Mouse (Mus musculus): ENCODE measurements around the gene Nrsn2. TPM values are rescaled to one million over a fixed set of nuclear protein-coding genes. Genes with fewer than 3 reads are reported as not detected.
A peak's percentile ranks its signal among the peaks of the same experiment; 100 is the strongest.

Nrsn2 gene
- polyA plus RNA-seq, 1 experiment from 2014 or later, result 4.2 TPM

DNA sequence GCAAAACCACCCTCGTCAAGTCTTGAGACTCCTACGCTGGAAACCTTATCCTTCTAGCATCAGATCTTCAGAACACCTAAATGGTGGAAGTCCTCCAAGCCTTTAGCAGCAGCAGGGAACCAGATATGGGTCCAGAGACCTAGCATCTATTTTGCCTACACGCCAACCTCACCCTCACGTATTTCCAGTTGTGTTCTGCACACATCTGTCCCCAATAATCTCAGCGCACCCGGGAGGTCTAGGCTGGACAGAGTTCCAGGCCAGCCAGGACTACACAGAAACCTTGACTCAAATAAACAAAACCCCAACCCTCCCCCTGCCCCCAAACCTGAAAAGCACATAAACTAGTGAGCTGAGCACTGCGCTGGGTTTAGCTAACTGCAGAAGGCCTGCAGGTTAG lies 35.0 kb upstream of the Nrsn2 start:
- H3K4me1 ChIP-seq (ENCODE audit: control insufficient read depth, insufficient read depth, low read length), result peaks cover 7% of the 10 kb centered on the region

GRCm38 (mm10) chr2:152410971-152411371 lies 34.5 kb upstream of the Nrsn2 start:
- H3K9me3 ChIP-seq (replicated peaks; ENCODE audit: control insufficient read depth, low read length), result no peaks in the 10 kb centered on the region; the same call in 1 of the 2 replicates
- WGBS, result 2% methylated on average over 15 of the region's 15 CpGs
- H3K4me1 ChIP-seq (ENCODE audit: control insufficient read depth, insufficient read depth, low read length), result peaks cover 8% of the 10 kb centered on the region
- peak overlapping the region; percentile 95 for H3K27ac ChIP-seq (replicated peaks; ENCODE audit: low read depth, low read length)
- ATAC-seq (replicated peaks; ENCODE audit: insufficient number of reproducible peaks, low FRiP score, low TSS enrichment, low read depth) (peak; percentile 77), DNase-seq (ENCODE audit: low spot score) (peak; percentile 98)
- no peaks in the 10 kb centered on the region for H3K36me3 ChIP-seq (replicated peaks; ENCODE audit: control insufficient read depth, insufficient read depth, low read depth, low read length)
- peak overlapping the region; percentile 93 for H3K4me3 ChIP-seq (ENCODE audit: low read depth, low read length)
- H3K4me2 ChIP-seq (ENCODE audit: low read depth, low read length), result peak overlapping the region; percentile 90
- peak overlapping the region; percentile 14 for H3K9ac ChIP-seq (replicated peaks; ENCODE audit: low read length)
- H3K27me3 ChIP-seq (ENCODE audit: control insufficient read depth, insufficient read depth, low read length), result no peaks in the 10 kb centered on the region

More for the DNA sequence above, 35.0 kb upstream of the Nrsn2 start:
- WGBS, result 2% methylated on average over 7 of the region's 7 CpGs
- DNase-seq (ENCODE audit: low spot score), result peak; percentile 69
- peak; percentile 11; the same call in 1 of the 2 replicates for ATAC-seq (replicated peaks; ENCODE audit: insufficient number of reproducible peaks, low FRiP score, low TSS enrichment, low read depth)
- Histone ChIP-seq H3K27me3 (ENCODE audit: control insufficient read depth, insufficient read depth, low read length) (no peaks in the 10 kb centered on the region), H3K4me2 (ENCODE audit: low read depth, low read length) (peak overlapping the region; percentile 90), H3K27ac (replicated peaks; ENCODE audit: low read depth, low read length) (peak overlapping the region; percentile 95), H3K36me3 (replicated peaks; ENCODE audit: control insufficient read depth, insufficient read depth, low read depth, low read length) (no peaks in the 10 kb centered on the region), H3K4me3 (ENCODE audit: low read depth, low read length) (peak overlapping the region; percentile 93), H3K9me3 (replicated peaks; ENCODE audit: control insufficient read depth, low read length) (no peaks in the 10 kb centered on the region; the same call in 1 of the 2 replicates), H3K9ac (replicated peaks; ENCODE audit: low read length) (peak overlapping the region; percentile 60)

DNA sequence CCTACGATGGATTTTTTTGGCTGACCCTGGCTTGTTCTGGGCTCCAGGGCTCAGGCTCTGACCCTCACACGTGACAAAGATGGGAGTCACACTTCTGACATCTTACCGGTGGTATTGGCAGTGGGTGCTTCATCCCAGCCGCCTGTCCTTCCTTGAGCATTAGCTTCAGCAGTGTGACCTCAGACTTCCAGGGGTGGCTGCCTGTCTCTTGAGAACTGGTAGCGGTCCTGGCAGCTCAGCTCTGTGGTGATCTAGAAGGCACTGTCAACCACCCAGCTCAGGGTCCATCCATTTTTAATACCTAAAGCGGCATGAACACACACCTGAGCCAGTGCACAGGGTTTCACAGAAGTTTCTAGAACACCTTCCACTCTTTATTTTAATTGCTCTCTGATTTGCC lies 33.3 kb upstream of the Nrsn2 start:
- WGBS, result 69% methylated on average over 6 of the region's 6 CpGs
- H3K9me3 ChIP-seq (replicated peaks; ENCODE audit: control insufficient read depth, low read length), result no peaks in the 10 kb centered on the region
- peaks cover 8% of the 10 kb centered on the region for H3K4me1 ChIP-seq (ENCODE audit: control insufficient read depth, insufficient read depth, low read length)
- no peaks in the 10 kb centered on the region for H3K36me3 ChIP-seq (replicated peaks; ENCODE audit: control insufficient read depth, insufficient read depth, low read depth, low read length)
- H3K9ac ChIP-seq (replicated peaks; ENCODE audit: low read length), result no peak overlapping the region
- DNase-seq (ENCODE audit: low spot score), result no peak
- H3K4me3 ChIP-seq (ENCODE audit: low read depth, low read length), result no peak overlapping the region
- ATAC-seq (replicated peaks; ENCODE audit: insufficient number of reproducible peaks, low FRiP score, low TSS enrichment, low read depth), result no peak
- peak overlapping the region; percentile 95 for H3K27ac ChIP-seq (replicated peaks; ENCODE audit: low read depth, low read length)
- no peak overlapping the region for H3K4me2 ChIP-seq (ENCODE audit: low read depth, low read length)
- no peaks in the 10 kb centered on the region for H3K27me3 ChIP-seq (ENCODE audit: control insufficient read depth, insufficient read depth, low read length)

DNA sequence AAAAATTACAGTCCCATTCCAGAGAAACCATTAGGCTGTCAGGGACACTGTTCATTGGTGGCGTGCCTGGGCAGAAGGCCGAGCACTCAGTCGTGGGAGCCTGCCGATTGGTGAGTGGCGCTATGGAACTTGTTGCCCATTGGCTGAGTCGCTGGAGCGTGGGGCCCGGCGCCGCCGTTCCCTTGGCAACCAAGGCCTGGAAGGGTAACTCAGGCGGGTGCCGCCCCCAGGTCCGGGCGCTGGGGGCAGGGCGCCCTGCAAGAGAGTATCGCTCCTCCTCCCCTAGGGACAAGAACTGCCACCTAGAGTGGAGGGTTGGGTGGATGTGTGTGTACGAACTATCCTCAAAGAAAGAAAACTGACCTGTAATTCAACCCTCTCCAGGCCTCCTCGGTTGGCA lies 29.7 kb upstream of the Nrsn2 start:
- Histone ChIP-seq H3K9me3 (replicated peaks; ENCODE audit: control insufficient read depth, low read length) (no peaks in the 10 kb centered on the region), H3K4me2 (ENCODE audit: low read depth, low read length) (peak overlapping the region; percentile 48), H3K36me3 (replicated peaks; ENCODE audit: control insufficient read depth, insufficient read depth, low read depth, low read length) (no peaks in the 10 kb centered on the region), H3K4me1 (ENCODE audit: control insufficient read depth, insufficient read depth, low read length) (peaks cover 8% of the 10 kb centered on the region), H3K4me3 (ENCODE audit: low read depth, low read length) (peak overlapping the region; percentile 33), H3K27ac (replicated peaks; ENCODE audit: low read depth, low read length) (peak overlapping the region; percentile 16; the same call in 1 of the 2 replicates), H3K27me3 (ENCODE audit: control insufficient read depth, insufficient read depth, low read length) (no peaks in the 10 kb centered on the region), H3K9ac (replicated peaks; ENCODE audit: low read length) (no peak overlapping the region; the same call in 1 of the 2 replicates)
- DNase-seq (ENCODE audit: low spot score) (peak; percentile 98), ATAC-seq (replicated peaks; ENCODE audit: insufficient number of reproducible peaks, low FRiP score, low TSS enrichment, low read depth) (peak; percentile 93)
- WGBS, result 0% methylated on average over 19 of the region's 19 CpGs

- H3K27me3 ChIP-seq (ENCODE audit: control insufficient read depth, insufficient read depth, low read length), result no peaks in the 10 kb centered on the region
- DNase-seq (ENCODE audit: low spot score) (peak; percentile 76), ATAC-seq (replicated peaks; ENCODE audit: insufficient number of reproducible peaks, low FRiP score, low TSS enrichment, low read depth) (no peak)
- H3K4me2 ChIP-seq (ENCODE audit: low read depth, low read length), result peak overlapping the region; percentile 83
- no peaks in the 10 kb centered on the region for H3K9me3 ChIP-seq (replicated peaks; ENCODE audit: control insufficient read depth, low read length)
- H3K36me3 ChIP-seq (replicated peaks; ENCODE audit: control insufficient read depth, insufficient read depth, low read depth, low read length), result no peaks in the 10 kb centered on the region
- peak overlapping the region; percentile 66 for H3K9ac ChIP-seq (replicated peaks; ENCODE audit: low read length)
- H3K4me1 ChIP-seq (ENCODE audit: control insufficient read depth, insufficient read depth, low read length), result no peaks in the 10 kb centered on the region
- under 1% methylated on average over 13 of the region's 13 CpGs for WGBS
- peak overlapping the region; percentile 95 for H3K4me3 ChIP-seq (ENCODE audit: low read depth, low read length)
- H3K27ac ChIP-seq (replicated peaks; ENCODE audit: low read depth, low read length), result peak overlapping the region; percentile 99
These were observed 22.7 kb upstream of the Nrsn2 start for GRCm38 (mm10) chr2:152399122-152399542.

DNA sequence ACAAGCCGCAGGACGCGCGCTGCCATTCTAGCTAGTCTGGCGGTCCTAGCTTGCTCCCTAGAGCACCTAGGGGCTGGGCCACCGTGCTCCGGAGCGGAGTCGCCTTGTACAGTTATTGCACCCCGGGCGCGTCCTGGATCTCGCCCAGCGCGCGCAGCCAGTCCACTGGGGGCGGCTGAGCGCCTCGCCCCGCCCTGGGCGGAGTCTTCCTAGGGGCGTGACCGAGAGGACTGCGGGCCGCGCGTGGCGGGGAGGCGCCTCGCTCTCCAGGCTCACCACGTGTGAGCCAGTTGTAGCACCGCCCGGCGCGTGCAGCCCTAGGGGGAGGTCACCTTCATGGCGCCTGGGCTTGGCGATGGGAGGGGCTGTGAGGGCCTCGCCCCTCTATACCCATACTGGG lies 22.3 kb upstream of the Nrsn2 start:
- peak; percentile 79 for ATAC-seq (replicated peaks; ENCODE audit: insufficient number of reproducible peaks, low FRiP score, low TSS enrichment, low read depth)
- Histone ChIP-seq H3K27me3 (ENCODE audit: control insufficient read depth, insufficient read depth, low read length) (no peaks in the 10 kb centered on the region), H3K9me3 (replicated peaks; ENCODE audit: control insufficient read depth, low read length) (no peaks in the 10 kb centered on the region), H3K27ac (replicated peaks; ENCODE audit: low read depth, low read length) (peak overlapping the region; percentile 99), H3K4me2 (ENCODE audit: low read depth, low read length) (peak overlapping the region; percentile 83), H3K4me1 (ENCODE audit: control insufficient read depth, insufficient read depth, low read length) (no peaks in the 10 kb centered on the region), H3K36me3 (replicated peaks; ENCODE audit: control insufficient read depth, insufficient read depth, low read depth, low read length) (no peaks in the 10 kb centered on the region), H3K9ac (replicated peaks; ENCODE audit: low read length) (peak overlapping the region; percentile 66), H3K4me3 (ENCODE audit: low read depth, low read length) (peak overlapping the region; percentile 95)
- DNase-seq (ENCODE audit: low spot score), result peak; percentile 96
- 0% methylated on average over 38 of the region's 38 CpGs for WGBS

DNA sequence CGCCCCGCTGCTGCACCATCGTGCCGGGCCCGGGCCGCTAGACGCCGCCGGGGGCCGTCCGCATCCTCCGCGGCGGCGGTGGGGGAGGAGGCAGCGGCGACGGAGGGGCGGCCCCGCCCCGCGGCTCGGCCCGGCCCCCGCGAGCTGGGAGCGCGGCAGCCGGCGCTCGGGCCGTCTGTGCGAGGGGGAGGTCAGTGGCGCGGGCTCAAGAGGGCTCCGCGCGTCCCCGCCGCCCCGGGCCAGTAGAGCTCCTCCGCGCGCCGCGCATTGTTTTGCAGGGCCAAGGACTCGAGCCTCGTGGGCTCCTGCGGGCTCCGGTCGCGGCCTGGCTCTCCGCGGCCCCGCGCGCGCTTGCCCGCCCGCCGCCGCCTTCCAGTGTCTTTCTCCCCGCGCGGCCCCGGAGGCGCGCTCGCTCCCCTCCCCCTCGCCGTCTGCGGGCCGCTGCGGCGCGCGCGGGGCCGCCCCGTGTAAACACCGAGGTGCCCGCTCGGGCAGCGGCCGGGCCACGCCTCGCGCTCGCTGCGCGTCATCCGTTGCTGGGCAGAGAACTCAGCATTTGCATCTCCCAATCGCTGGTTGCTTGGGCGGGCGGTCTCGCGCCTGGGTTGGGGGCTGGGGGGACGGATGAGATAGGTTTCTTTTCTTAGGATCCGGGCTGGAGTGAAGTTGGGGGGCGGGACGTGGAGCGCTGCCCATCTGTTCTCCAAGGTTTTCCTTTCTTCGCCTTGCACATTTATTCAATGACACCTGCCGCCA lies 21.4 kb upstream of the Nrsn2 start, which contains the start of gene Sox12:
Gene Sox12, minus strand, starts transcription at position 384 of the 756 bp plus-strand sequence.
- H3K4me1 ChIP-seq (ENCODE audit: control insufficient read depth, insufficient read depth, low read length), result no peaks in the 10 kb centered on the region
- H3K4me3 ChIP-seq (ENCODE audit: low read depth, low read length), result peak within 1 kb of the TSS; percentile 95
- under 1% methylated on average over 98 of the region's 104 CpGs for WGBS
- no peaks in the 10 kb centered on the region for H3K36me3 ChIP-seq (replicated peaks; ENCODE audit: control insufficient read depth, insufficient read depth, low read depth, low read length)
- H3K9me3 ChIP-seq (replicated peaks; ENCODE audit: control insufficient read depth, low read length), result no peaks in the 10 kb centered on the region
- no peaks in the 10 kb centered on the region for H3K27me3 ChIP-seq (ENCODE audit: control insufficient read depth, insufficient read depth, low read length)
- DNase-seq (ENCODE audit: low spot score) (peak; percentile 98), ATAC-seq (replicated peaks; ENCODE audit: insufficient number of reproducible peaks, low FRiP score, low TSS enrichment, low read depth) (peak; percentile 68)
- H3K27ac ChIP-seq (replicated peaks; ENCODE audit: low read depth, low read length), result peak within 1 kb of the TSS; percentile 99
- peak within 1 kb of the TSS; percentile 83 for H3K4me2 ChIP-seq (ENCODE audit: low read depth, low read length)
- H3K9ac ChIP-seq (replicated peaks; ENCODE audit: low read length), result peak within 1 kb of the TSS; percentile 96

GRCm38 (mm10) chr2:152397004-152397589 lies 20.7 kb upstream of the Nrsn2 start:
- no peak for ATAC-seq (replicated peaks; ENCODE audit: insufficient number of reproducible peaks, low FRiP score, low TSS enrichment, low read depth)
- Histone ChIP-seq H3K9ac (replicated peaks; ENCODE audit: low read length) (peak overlapping the region; percentile 96), H3K27ac (replicated peaks; ENCODE audit: low read depth, low read length) (peak overlapping the region; percentile 99), H3K27me3 (ENCODE audit: control insufficient read depth, insufficient read depth, low read length) (no peaks in the 10 kb centered on the region), H3K9me3 (replicated peaks; ENCODE audit: control insufficient read depth, low read length) (no peaks in the 10 kb centered on the region), H3K4me2 (ENCODE audit: low read depth, low read length) (peak overlapping the region; percentile 83), H3K4me3 (ENCODE audit: low read depth, low read length) (peak overlapping the region; percentile 95), H3K4me1 (ENCODE audit: control insufficient read depth, insufficient read depth, low read length) (no peaks in the 10 kb centered on the region), H3K36me3 (replicated peaks; ENCODE audit: control insufficient read depth, insufficient read depth, low read depth, low read length) (no peaks in the 10 kb centered on the region)
- DNase-seq (ENCODE audit: low spot score), result peak; percentile 75
- WGBS, result under 1% methylated on average over 61 of the region's 77 CpGs

Data from embryonic facial prominence, embryonic 11.5 days (tissue).